Mouse (Mus musculus) lung, adult 2 months (tissue): ENCODE data around the gene Ccdc151. TPM values are rescaled to one million over a fixed set of nuclear protein-coding genes. Genes with fewer than 3 reads are reported as not detected.

Experiments
- DNase-seq: peaks from one replicate; pipeline ENCODE4 v3.0.0; 2022
- H3K4me1 ChIP-seq: fragments of 200-500 bp; 2 replicates; pipeline ENCODE4 v1.6.1; 2011; ENCODE audit warnings: low read length; ENCODE audit not compliant: control insufficient read depth, insufficient read depth
- H3K4me3 ChIP-seq: fragments of 200-500 bp; replicated peaks from 2 replicates; pipeline ENCODE3; 2011; ENCODE audit warnings: low read depth, mild to moderate bottlenecking, control low read depth, low read length; ENCODE audit errors: extremely low read depth
- CTCF ChIP-seq: fragments of 200-500 bp; IDR thresholded peaks from 2 replicates; pipeline ENCODE4 v1.5.1; 2011; ENCODE audit warnings: mild to moderate bottlenecking, low read length, control low read depth; ENCODE audit not compliant: insufficient read depth
- POLR2A ChIP-seq: fragments of 200-500 bp; IDR thresholded peaks from 2 replicates; pipeline ENCODE4 v1.6.1; 2011; ENCODE audit warnings: low read depth, mild to moderate bottlenecking, control low read depth, low read length, borderline replicate concordance; ENCODE audit errors: extremely low read depth
- WGBS: fragments of 180-500 bp; shearing (Covaris S2); methylation state at CpG from one replicate; pipeline ENCODE4 v1.1.7; 2018; 5-methylcytosine and 5-hydroxymethylcytosine counted together
- polyA plus RNA-seq: library from polyadenylated mRNA; depleted of rRNA; stranded (reverse); fragments of >200 nt; gene quantifications from 2 replicates; pipeline ENCODE4 v1.2.3, GENCODE M21; 2012; rRNA removed

Gene Ccdc151
- polyA plus RNA-seq, 1 experiment: 3.6 TPM

GRCm38 (mm10) chr9:21950322-21950721 lies 52.1 kb downstream of the Ccdc151 start:
- no peaks in the 10 kb centered on the region for H3K4me1 ChIP-seq
- no peak overlapping the region for H3K4me3 ChIP-seq
- DNase-seq: peak; percentile 81
- 12% methylated on average over 11 of the region's 11 CpGs for WGBS
- TF ChIP-seq CTCF: peak; percentile 45; the same call in 1 of the 2 replicates
- TF ChIP-seq POLR2A: no peak

DNA sequence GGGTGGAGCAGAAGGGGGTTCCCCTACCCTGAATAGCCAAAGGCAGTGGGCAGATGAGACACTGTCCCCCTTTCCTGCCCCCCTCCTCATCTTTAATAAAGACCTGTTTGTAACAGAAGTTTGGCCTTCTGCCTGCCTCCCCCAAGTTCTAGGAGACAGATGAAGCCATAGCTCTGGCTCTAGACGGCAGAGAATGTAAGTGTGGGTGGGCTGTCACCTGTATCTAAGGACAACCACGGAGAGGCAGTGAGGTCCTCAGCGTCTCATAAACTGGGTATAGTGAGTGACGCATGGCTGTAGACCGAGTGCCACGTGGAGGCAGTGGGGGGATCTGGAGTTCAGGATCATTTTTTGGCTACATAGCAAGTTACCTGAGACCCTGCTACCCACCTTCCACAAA lies 53.6 kb downstream of the Ccdc151 start:
- WGBS: 63% methylated on average over 6 of the region's 6 CpGs
- DNase-seq: no peak
- Histone ChIP-seq H3K4me1 (no peaks in the 10 kb centered on the region), H3K4me3 (no peak overlapping the region)
- TF ChIP-seq POLR2A: no peak
- no peak for TF ChIP-seq CTCF

DNA sequence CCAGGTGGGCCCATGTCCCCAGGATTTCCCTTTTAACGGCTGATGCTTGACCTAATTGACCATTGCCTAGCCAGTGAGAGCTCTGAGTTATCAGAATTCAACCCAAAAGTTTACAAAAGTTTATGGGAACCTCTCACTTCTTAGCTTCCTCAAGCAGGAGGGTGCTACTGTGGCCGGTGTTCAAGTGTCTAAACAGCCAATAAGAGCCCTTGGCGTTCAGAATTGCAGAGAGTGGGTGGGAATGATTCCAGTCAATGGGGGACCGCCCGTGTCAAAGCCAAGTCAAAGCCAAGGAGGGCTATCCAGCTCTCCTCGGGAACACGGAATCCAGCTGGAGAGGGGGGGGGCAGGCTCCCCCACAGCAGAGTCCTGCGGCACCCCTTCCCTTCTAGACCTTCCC lies 54.3 kb downstream of the Ccdc151 start:
- Histone ChIP-seq H3K4me1 (no peaks in the 10 kb centered on the region), H3K4me3 (no peak overlapping the region)
- no peak for TF ChIP-seq CTCF
- no peak for TF ChIP-seq POLR2A
- no peak for DNase-seq
- 47% methylated on average over 8 of the region's 8 CpGs for WGBS

GRCm38 (mm10) chr9:21947540-21948130 lies 54.8 kb downstream of the Ccdc151 start:
- no peak overlapping the region for H3K4me3 ChIP-seq

GRCm38 (mm10) chr9:21944267-21944666 lies 58.2 kb downstream of the Ccdc151 start:
- WGBS: 19% methylated on average over 23 of the region's 23 CpGs
- no peak overlapping the region for H3K4me3 ChIP-seq
- no peak for DNase-seq

More at GRCm38 (mm10) chr9:21947540-21948130, 54.8 kb downstream of the Ccdc151 start:
- H3K4me1 ChIP-seq: no peaks in the 10 kb centered on the region
- TF ChIP-seq CTCF (no peak), POLR2A (no peak)
- DNase-seq: no peak
- 12% methylated on average over 28 of the region's 28 CpGs for WGBS

DNA sequence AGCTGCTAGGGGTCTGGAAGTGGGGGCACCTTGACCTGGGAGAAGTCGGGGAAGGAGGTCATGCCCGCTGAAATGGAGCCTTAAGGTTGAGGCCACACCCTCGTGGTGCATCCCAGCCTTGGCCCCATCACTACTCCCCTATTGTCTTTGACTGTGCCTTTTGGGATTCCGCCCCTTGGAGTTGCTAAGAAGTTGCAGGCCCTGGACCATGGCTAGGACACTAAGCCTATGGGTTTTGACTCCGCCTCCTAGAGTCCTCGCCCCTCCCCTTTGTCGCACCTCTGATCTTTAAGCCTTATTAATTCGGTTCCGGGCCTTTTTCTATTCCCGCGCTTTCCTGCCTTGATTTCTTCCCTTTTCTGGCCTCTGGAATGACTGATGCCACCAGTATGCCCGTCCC lies 58.8 kb downstream of the Ccdc151 start:
- no peak for DNase-seq

More at GRCm38 (mm10) chr9:21944267-21944666, 58.2 kb downstream of the Ccdc151 start:
- TF ChIP-seq POLR2A: no peak
- no peak for TF ChIP-seq CTCF
- H3K4me1 ChIP-seq: no peaks in the 10 kb centered on the region

DNA sequence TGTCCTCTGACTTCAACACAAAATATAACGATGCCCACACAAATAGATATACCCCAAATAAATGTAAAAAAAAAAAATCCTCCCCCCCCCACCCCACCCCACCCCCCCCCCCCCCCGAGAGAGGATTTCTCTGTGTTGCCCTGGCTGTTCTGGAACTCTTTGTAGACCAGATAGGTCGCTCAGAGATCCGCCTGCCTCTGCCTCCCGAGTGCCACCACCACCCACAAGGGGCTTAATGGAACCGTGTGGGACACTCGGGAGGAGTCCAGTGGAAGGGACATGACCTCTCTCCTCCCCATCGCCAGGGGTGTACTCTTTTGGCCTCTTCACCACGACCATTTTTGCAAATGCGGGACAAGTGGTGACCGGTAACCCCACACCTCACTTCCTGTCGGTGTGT lies 59.4 kb downstream of the Ccdc151 start:
- 75% methylated on average over 12 of the region's 12 CpGs for WGBS
- no peak overlapping the region for H3K4me3 ChIP-seq
- TF ChIP-seq CTCF (no peak), POLR2A (no peak)
- no peaks in the 10 kb centered on the region for H3K4me1 ChIP-seq
- DNase-seq: no peak

More for the DNA sequence above, 58.8 kb downstream of the Ccdc151 start:
- no peak overlapping the region for H3K4me3 ChIP-seq
- no peaks in the 10 kb centered on the region for H3K4me1 ChIP-seq
- TF ChIP-seq POLR2A (no peak), CTCF (no peak)
- 45% methylated on average over 12 of the region's 12 CpGs for WGBS

Other genes starting within 250 kb of the Ccdc151 start
- 2.9 and 3.2 TPM in 2 replicates for gene Spc24, start 242.3 kb downstream of the Ccdc151 start, polyA plus RNA-seq
- gene Kank2, start 203.9 kb downstream of the Ccdc151 start, polyA plus RNA-seq: 108 and 127 TPM in 2 replicates
- gene Angptl8, start 167.1 kb downstream of the Ccdc151 start, polyA plus RNA-seq: 7.4 and 8.2 TPM in 2 replicates
- 262 and 278 TPM in 2 replicates for gene Dock6, start 150.0 kb downstream of the Ccdc151 start, polyA plus RNA-seq
- gene Rab3d, start 84.4 kb downstream of the Ccdc151 start, polyA plus RNA-seq: 83.6 and 104 TPM in 2 replicates
- gene Ccdc159, start 75.2 kb downstream of the Ccdc151 start, polyA plus RNA-seq: 6.3 and 7.6 TPM in 2 replicates
- 190 and 194 TPM in 2 replicates for gene Tmem205, start 75.1 kb downstream of the Ccdc151 start, polyA plus RNA-seq
- gene Plppr2, start 65.6 kb downstream of the Ccdc151 start, polyA plus RNA-seq: 15.6 and 19.2 TPM in 2 replicates
- gene Swsap1, start 46.9 kb downstream of the Ccdc151 start, polyA plus RNA-seq: 10.1 and 10.8 TPM in 2 replicates
- gene Epor, start 39.1 kb downstream of the Ccdc151 start, polyA plus RNA-seq: 10.7 and 11.1 TPM in 2 replicates
- gene Rgl3, start 13.2 kb downstream of the Ccdc151 start, polyA plus RNA-seq: 24.8 and 30.6 TPM in 2 replicates
- 52.9 and 58.0 TPM in 2 replicates for gene Prkcsh, start 172 bp upstream of the Ccdc151 start, polyA plus RNA-seq
- gene Elavl3, start 49.4 kb upstream of the Ccdc151 start, polyA plus RNA-seq: 0.05 and 0.06 TPM in 2 replicates
- not detected in 2 replicates for gene Gm49318, start 68.6 kb upstream of the Ccdc151 start, polyA plus RNA-seq
- gene Zfp653, start 68.7 kb upstream of the Ccdc151 start, polyA plus RNA-seq: 20.3 and 23.1 TPM in 2 replicates
- 29.1 and 36.4 TPM in 2 replicates for gene Ecsit, start 82.8 kb upstream of the Ccdc151 start, polyA plus RNA-seq
- gene Cnn1, start 96.6 kb upstream of the Ccdc151 start, polyA plus RNA-seq: 79.3 and 94.3 TPM in 2 replicates
- 176 and 180 TPM in 2 replicates for gene Elof1, start 114.5 kb upstream of the Ccdc151 start, polyA plus RNA-seq
- 47.7 and 54.5 TPM in 2 replicates for gene Acp5, start 133.1 kb upstream of the Ccdc151 start, polyA plus RNA-seq
- 67.8 and 68.8 TPM in 2 replicates for gene Pigyl, start 154.2 kb upstream of the Ccdc151 start, polyA plus RNA-seq
- 0.10 and 0.12 TPM in 2 replicates for gene Zfp872, start 185.5 kb upstream of the Ccdc151 start, polyA plus RNA-seq
- gene Zfp809, start 223.1 kb upstream of the Ccdc151 start, polyA plus RNA-seq: 18.2 and 20.3 TPM in 2 replicates